Mouse (Mus musculus) heart, embryonic 14.5 days (tissue): ENCODE data around the gene Depdc5. TPM values are rescaled to one million over a fixed set of nuclear protein-coding genes. Genes with fewer than 3 reads are reported as not detected.
A peak's percentile ranks its signal among the peaks of the same experiment; 100 is the strongest.
"Not testable (repeated sequence)": the region's sequence is repeated elsewhere in the genome, so short reads cannot be mapped to it uniquely, and the experiment has no call there.

Experiments
- ATAC-seq: fragments of 200-750 bp; cut with Nextera tagmentation; 2 replicates; pipeline ENCODE4 v1.8.0; 2017; ENCODE audit warnings: low read depth, moderate TSS enrichment; ENCODE audit not compliant: insufficient number of reproducible peaks, insufficient read depth, low FRiP score
- H3K27ac ChIP-seq, 2 experiments: fragments of 200-500 bp in 1 of 2; fragments of 300-500 bp in 1 of 2; sonication (generic) in 1 of 2; replicated peaks in 1 of 2; 2 replicates each; pipeline ENCODE4 v1.5.1; 2012 to 2014; ENCODE audit warnings: low read depth in 2 of 2, low read length in 2 of 2, control low read depth in 1 of 2, mild to moderate bottlenecking in 1 of 2, mixed read lengths in 1 of 2; ENCODE audit not compliant: control insufficient read depth in 1 of 2, insufficient read depth in 1 of 2
- H3K27me3 ChIP-seq: fragments of 300-500 bp; sonication (generic); 2 replicates; pipeline ENCODE4 v1.6.1; 2014; ENCODE audit warnings: mild to moderate bottlenecking, low read length, control low read depth; ENCODE audit not compliant: control insufficient read depth, insufficient read depth
- H3K36me3 ChIP-seq: fragments of 300-500 bp; sonication (generic); 2 replicates; pipeline ENCODE4 v1.6.1; 2014; ENCODE audit warnings: mild to moderate bottlenecking, control low read depth, low read length, mixed read lengths; ENCODE audit not compliant: control insufficient read depth, insufficient read depth
- H3K4me1 ChIP-seq, 2 experiments: fragments of 200-500 bp in 1 of 2; fragments of 300-500 bp in 1 of 2; sonication (generic) in 1 of 2; 2 replicates each; pipeline ENCODE4 v1.6.1; 2012 to 2014; ENCODE audit warnings: low read length in 2 of 2, control low read depth in 1 of 2, mixed read lengths in 1 of 2; ENCODE audit not compliant: control insufficient read depth in 2 of 2, insufficient read depth in 2 of 2
- H3K4me2 ChIP-seq: fragments of 300-500 bp; sonication (generic); 2 replicates; pipeline ENCODE4 v1.6.1; 2014; ENCODE audit warnings: mild to moderate bottlenecking, low read length
- H3K4me3 ChIP-seq, 2 experiments: fragments of 200-500 bp in 1 of 2; fragments of 300-500 bp in 1 of 2; sonication (generic) in 1 of 2; 2 replicates each; pipeline ENCODE4 v1.5.1; 2012 to 2014; ENCODE audit warnings: low read length in 2 of 2, mild to moderate bottlenecking in 2 of 2, control low read depth in 1 of 2, low read depth in 1 of 2, moderate library complexity in 1 of 2; ENCODE audit not compliant: control insufficient read depth in 1 of 2, insufficient read depth in 1 of 2
- H3K9ac ChIP-seq: fragments of 300-500 bp; sonication (generic); 2 replicates; pipeline ENCODE4 v1.6.1; 2014; ENCODE audit warnings: mild to moderate bottlenecking, low read length
- H3K9me3 ChIP-seq: fragments of 300-500 bp; sonication (generic); 2 replicates; pipeline ENCODE4 v1.6.1; 2016; ENCODE audit warnings: low read length, control low read depth; ENCODE audit not compliant: control insufficient read depth
- WGBS: fragments of 180-500 bp; shearing (Covaris S2); extraction: QIAGEN DNeasy Blood & Tissue Kit; methylation state at CpG from one replicate; pipeline ENCODE4 v1.1.7; 2014; 5-methylcytosine and 5-hydroxymethylcytosine counted together
- polyA plus RNA-seq: library from polyadenylated mRNA; unstranded; fragments of >200 nt; fragmentation: Nextera tagmentation; extraction: Ambion mirVana; gene quantifications from 2 replicates; pipeline ENCODE4 v1.2.1, GENCODE M21; 2014

The Depdc5 gene
- polyA plus RNA-seq, 1 experiment from 2014 or later: 17.5 TPM

DNA sequence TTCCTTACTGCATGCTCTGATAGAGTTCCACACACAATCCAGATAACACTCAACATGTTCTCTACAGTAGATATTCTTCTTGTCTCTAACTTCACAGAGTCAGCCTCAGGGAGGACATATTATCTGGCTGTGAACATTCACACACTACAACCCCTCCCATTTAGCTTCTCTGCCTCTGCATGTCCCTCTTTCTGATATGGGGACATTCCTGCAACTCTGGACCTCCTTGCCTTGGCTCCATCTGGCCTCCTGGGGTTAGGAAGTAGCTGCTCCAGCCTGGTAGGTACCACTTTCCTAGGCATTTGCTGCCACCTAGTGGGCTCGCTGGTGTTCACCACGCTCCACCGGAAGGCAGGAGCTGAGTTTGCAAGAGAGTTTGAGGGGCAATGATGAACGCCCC lies 169.6 kb downstream of the Depdc5 start:
- 2% methylated on average over 4 of the region's 4 CpGs for WGBS
- Histone ChIP-seq H3K9me3 (no peaks in the 10 kb centered on the region), H3K27ac (no peak overlapping the region), H3K27me3 (no peaks in the 10 kb centered on the region), H3K9ac (no peak overlapping the region), H3K4me2 (no peak overlapping the region), H3K36me3 (peaks cover 8% of the 10 kb centered on the region), H3K4me3 (no peak overlapping the region), H3K4me1 (peaks cover 2 to 9% of the 10 kb centered on the region in 2 experiments; a peak in 2 of 4 replicates)
- 0 out of 2 replicates have a peak, but pooled peaks have one; percentile 41 for ATAC-seq

DNA sequence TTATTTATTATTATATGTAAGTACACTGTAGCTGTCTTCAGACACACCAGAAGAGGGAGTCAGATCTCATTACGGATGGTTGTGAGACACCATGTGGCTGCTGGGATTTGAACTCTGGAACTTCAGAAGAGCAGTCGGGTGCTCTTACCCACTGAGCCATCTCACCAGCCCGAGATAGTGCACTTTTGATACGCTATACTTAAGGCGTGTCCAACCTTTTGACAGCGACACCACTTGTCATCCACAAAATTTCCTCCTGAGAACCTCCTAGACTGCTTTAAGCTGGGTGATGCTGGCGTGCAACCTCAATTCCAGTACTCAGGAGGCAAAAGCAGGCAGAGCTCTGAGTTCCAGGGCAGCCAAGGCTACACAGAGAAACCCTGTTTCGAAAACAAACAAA lies 170.1 kb downstream of the Depdc5 start:
- 39% methylated on average over 8 of the region's 8 CpGs for WGBS
- not testable (repeated sequence) for H3K9me3 ChIP-seq, ATAC-seq, H3K36me3 ChIP-seq, H3K4me1 ChIP-seq, H3K9ac ChIP-seq, H3K4me2 ChIP-seq, H3K27ac ChIP-seq, H3K27me3 ChIP-seq, H3K4me3 ChIP-seq

- Histone ChIP-seq H3K36me3 (peaks cover 3% of the 10 kb centered on the region; the same call in 1 of the 2 replicates), H3K4me2 (no peak overlapping the region), H3K9me3 (no peaks in the 10 kb centered on the region), H3K27me3 (no peaks in the 10 kb centered on the region), H3K4me3 (no peak overlapping the region), H3K4me1 (0 out of 4 replicates have a peak, but pooled peaks cover 0 to under 1% of the 10 kb centered on the region in 2 experiments), H3K27ac (no peak overlapping the region), H3K9ac (no peak overlapping the region)
- no peak for ATAC-seq
- WGBS: 29% methylated on average over 7 of the region's 7 CpGs
Measured at GRCm38 (mm10) chr5:33034100-33034499, 170.6 kb downstream of the Depdc5 start.

- H3K4me2 ChIP-seq: no peak overlapping the region
- H3K27ac ChIP-seq: no peak overlapping the region
- H3K4me1 ChIP-seq: peaks cover 2 to 6% of the 10 kb centered on the region in 2 experiments; a peak in 2 of 4 replicates
- H3K27me3 ChIP-seq: no peaks in the 10 kb centered on the region
- ATAC-seq: no peak
- WGBS: 39% methylated on average over 3 of the region's 3 CpGs
- H3K9me3 ChIP-seq: no peaks in the 10 kb centered on the region
- H3K9ac ChIP-seq: no peak overlapping the region
- no peaks in the 10 kb centered on the region for H3K36me3 ChIP-seq
- H3K4me3 ChIP-seq: no peak overlapping the region
Measured at GRCm38 (mm10) chr5:33034916-33035315, 171.4 kb downstream of the Depdc5 start.

GRCm38 (mm10) chr5:33038656-33039509 lies 175.4 kb downstream of the Depdc5 start:
- Histone ChIP-seq H3K9ac (0 out of 2 replicates have a peak overlapping the region, but pooled peaks have one; percentile 48), H3K36me3 (no peaks in the 10 kb centered on the region), H3K27ac (no peak overlapping the region), H3K4me2 (peak overlapping the region; percentile 64), H3K4me3 (peak overlapping the region in 1 of 2 experiments; percentile 18; a peak in 1 of 4 replicates), H3K27me3 (no peaks in the 10 kb centered on the region), H3K4me1 (peaks cover 2 to 6% of the 10 kb centered on the region in 2 experiments; a peak in 2 of 4 replicates), H3K9me3 (no peaks in the 10 kb centered on the region)
- no peak for ATAC-seq
- 42% methylated on average over 13 of the region's 13 CpGs for WGBS

- Histone ChIP-seq H3K36me3 (no peaks in the 10 kb centered on the region), H3K4me3 (peak overlapping the region in 1 of 2 experiments; percentile 18; a peak in 1 of 4 replicates), H3K9me3 (no peaks in the 10 kb centered on the region), H3K4me1 (peaks cover 2 to 6% of the 10 kb centered on the region in 2 experiments; a peak in 2 of 4 replicates), H3K4me2 (peak overlapping the region; percentile 64), H3K9ac (0 out of 2 replicates have a peak overlapping the region, but pooled peaks have one; percentile 48), H3K27ac (no peak overlapping the region), H3K27me3 (no peaks in the 10 kb centered on the region)
- 6% methylated on average over 13 of the region's 13 CpGs for WGBS
- ATAC-seq: no peak
Measured at GRCm38 (mm10) chr5:33039510-33039911, 176.0 kb downstream of the Depdc5 start.

DNA sequence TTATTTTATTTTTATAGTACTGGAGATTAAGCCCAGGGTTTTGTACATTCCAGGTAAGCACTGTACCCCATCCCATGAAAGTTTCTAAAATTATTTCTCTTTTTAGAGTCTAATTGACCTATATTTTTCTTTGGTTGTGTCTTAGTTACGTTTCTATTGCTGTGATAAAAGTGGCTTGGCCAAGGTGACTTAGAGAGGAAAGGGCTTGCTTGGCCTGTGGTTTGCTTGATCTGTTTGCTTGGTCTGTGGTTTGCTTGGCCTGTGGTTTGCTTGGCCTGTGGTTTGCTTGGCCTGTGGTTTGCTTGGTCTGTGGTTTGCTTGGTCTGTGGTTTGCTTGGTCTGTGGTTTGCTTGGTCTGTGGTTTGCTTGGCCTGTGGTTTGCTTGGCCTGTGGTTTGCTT lies 177.2 kb downstream of the Depdc5 start:
- H3K4me3 ChIP-seq, H3K27ac ChIP-seq, H3K4me1 ChIP-seq, H3K9ac ChIP-seq, H3K27me3 ChIP-seq, H3K9me3 ChIP-seq, H3K36me3 ChIP-seq, H3K4me2 ChIP-seq, ATAC-seq: not testable (repeated sequence)
- WGBS: 91% methylated on average over 1 of the region's 1 CpGs
